Mouse (Mus musculus): ENCODE data around the gene Vti1a.

Vti1a gene

DNA sequence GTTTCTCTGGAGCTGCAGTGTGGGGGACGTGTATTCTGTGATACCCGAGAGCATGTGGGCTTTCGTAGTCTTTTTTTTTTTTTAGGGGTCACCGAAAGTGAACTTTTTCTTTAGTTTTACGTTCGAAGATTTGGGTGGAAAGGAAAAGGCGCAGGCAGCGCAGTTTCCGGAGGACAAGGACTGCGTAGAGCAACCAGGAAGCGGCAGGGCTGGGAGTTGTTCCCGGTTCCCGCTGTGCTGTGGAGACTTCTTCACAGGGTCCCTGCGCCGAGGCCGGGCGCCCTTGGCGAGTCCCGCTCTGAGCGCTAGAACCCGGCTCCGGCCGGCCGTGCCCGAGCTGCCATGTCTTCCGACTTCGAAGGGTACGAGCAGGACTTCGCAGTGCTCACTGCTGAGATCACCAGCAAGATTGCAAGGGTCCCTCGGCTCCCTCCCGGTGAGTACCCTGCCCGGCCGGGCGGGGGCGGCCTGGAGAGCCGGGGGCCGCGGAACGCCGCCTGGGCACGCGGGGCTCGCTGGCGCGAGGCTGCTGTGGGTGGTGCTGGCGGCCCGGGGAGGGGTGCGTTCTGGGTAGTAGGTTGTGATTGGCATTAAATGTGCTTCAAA lies at the start of gene Vti1a:
Gene Vti1a, plus strand, starts transcription at position 187 of the 606 bp plus-strand sequence.
- DNase-seq (ENCODE audit: low read depth) = peak; percentile 97

DNA sequence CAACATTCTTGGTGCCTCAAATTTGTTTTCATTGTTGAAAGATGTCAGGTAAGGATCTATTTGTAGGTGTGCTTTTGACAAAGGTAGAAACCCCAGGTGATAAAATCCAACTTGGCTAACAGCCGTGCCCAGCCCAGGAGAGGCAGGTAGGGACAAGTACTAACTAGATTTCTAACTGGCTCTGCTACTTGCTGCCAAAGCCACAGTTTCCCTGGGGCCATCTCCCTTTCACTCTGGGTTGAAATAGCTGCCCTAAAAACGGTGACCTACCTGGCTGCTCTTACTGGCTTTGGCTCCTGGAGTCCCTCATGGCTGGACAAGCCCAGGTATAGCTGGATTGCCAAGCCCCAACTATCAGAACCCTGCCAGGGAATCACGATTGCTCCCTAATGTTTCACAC lies 49.3 kb upstream of the Vti1a start:
- DNase-seq (ENCODE audit: low read depth) = no peak

DNA sequence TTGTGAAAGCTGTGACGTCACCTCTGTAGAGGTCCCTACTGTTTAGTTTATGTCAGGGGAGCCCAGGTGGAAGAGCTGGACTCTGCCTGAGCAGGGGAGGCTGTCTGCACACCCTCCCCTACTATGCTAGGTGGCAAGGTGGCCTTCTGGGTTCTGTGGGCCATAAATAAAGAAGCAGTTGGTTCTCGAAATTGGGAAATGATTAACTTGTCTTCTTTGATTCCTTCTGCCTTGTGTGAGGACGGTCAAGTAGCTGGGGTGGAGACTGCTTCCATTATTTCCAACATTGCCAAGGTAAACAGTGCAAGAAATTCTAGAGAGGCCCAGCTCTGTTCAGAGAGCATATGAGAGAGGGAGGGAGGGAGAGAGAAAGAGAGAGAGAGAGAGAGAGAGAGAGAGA lies 47.9 kb upstream of the Vti1a start:
- no peak for DNase-seq (ENCODE audit: low read depth)

DNA sequence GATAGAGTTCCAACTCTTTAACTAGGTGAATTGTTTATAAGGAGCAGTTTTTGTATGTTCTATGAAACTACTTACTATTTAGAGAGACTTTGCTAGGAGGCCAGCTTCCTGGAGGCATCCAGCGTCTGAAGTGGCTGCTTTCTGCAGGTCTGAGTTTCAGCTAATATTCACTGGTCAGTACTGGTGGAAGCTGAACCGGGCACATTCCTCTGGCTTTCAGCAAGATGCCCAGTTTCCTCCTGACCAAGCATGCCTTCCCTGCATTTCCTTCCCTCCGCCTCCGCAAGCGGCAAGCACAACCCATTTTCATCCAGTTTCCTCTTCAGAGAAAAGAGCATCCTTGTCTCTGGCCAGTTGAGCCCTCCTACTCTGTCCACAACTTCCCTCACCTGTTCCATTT lies 47.0 kb upstream of the Vti1a start:
- no peak for DNase-seq (ENCODE audit: low read depth)

DNA sequence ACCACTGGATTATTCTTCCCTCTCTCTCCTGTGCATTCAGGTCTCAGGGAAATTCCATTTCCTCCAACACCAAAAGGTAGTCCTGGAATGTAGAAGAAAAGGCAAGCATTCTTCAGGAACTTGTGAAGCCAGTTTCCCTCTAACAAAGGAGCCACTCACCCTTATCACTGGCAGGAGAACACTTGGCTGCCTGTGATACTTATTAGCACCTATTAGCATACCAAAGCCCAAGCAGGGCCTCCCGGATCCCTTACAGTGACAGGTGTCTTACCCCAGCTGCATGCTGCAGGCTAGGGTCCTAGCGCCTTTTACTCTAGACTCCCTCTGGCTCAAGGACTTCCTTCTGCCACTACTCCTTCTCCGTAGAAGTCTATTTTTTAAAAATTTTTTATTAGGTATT lies 44.6 kb upstream of the Vti1a start:
- DNase-seq (ENCODE audit: low read depth) = no peak

DNA sequence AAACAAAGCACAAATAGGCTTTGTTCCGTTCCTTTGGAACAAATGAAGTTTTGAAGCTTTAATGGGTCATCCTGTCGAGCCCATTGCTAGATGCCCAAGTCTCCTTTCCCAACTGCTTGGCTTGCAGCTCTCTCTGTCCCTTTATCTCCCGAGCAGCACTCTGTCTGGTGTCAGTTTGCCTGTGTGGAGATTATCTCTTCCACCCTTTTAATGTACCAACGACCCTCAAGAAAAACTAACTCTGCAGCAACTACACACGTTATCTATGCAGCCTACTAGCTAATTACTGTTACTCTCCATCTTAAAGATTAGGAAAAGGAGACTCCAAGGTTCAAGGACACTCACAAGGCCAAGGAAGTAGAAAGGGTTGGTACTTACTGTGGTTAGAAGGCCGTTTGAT lies 42.8 kb upstream of the Vti1a start:
- DNase-seq (ENCODE audit: low read depth) = no peak

DNA sequence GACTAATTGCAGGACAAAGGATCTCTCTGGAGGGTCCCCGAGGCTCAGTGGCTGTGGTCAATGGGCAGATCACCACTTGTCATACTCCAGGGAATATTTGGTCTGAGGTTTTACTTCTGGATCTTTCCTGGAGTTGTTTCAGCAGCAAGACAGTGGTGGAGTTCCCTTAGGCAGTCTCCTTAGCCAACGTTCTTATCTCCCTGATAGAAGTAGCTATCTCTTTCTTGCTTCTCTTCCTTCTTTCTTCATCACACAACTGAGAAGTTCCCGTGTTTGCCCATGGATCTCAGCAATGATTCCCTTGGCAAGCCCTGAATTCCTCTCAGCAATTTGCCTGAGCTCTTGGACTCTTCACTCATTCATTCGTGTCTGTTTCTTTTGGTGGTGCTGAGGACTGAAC lies 40.0 kb upstream of the Vti1a start:
- DNase-seq (ENCODE audit: low read depth) = no peak

DNA sequence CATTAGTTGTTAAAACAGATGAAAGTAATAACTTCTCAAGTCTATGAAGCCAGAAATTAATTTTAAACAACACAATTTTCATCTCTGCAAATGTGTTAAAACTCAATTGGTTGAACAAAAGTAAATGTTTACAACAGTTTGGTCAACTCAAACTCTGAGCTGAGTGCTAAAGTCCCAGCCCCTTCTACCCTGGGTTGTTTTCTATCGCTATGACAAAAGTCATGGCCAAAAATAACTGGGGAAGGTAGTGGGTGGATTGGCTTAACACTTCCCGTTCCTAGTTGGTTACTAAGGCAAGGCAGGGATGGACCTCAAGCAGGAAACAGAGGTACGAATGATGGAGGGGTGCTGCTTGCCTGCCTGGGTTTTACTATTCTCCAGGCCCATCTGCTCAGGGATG lies 39.3 kb upstream of the Vti1a start:
- DNase-seq (ENCODE audit: low read depth) = no peak

DNA sequence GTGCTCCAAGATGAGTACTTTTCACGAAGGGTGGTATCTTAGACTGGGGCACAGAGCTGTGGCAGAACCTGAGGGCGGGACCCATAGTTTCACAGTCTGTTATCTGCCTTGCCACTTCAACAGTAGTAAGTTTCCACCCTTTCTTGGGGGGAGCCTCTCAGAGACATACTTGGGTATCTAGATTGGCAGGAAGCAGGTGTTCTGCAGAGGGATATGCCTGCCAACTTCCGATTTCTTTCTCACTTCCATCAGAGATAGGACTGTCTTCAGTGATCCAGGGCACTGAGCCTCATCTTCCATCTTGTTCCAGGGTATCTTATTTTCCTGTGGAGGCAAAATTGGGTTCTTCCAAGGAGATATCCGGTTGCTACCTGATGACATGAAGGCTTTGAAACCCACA lies 32.0 kb upstream of the Vti1a start:
- no peak for DNase-seq (ENCODE audit: low read depth)

DNA sequence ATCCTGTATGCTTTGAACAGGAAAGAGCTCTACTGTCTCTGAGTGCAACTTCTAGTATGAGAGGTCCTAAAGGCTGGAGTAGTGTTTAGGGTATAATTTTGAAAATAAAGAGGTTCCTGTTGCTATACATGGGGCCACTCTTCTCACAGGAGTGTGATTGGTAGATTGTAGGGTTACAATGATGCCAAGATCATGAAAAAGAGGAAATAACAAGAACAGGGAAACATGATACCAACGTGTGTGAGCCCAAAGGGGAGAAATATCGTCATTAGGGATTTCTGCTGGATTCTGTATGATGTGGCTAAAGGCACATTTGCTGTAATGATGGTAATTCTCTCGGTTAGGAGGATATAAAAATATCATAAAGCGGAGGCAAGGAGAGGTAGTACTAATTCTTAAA lies 30.1 kb upstream of the Vti1a start:
- no peak for DNase-seq (ENCODE audit: low read depth)

DNA sequence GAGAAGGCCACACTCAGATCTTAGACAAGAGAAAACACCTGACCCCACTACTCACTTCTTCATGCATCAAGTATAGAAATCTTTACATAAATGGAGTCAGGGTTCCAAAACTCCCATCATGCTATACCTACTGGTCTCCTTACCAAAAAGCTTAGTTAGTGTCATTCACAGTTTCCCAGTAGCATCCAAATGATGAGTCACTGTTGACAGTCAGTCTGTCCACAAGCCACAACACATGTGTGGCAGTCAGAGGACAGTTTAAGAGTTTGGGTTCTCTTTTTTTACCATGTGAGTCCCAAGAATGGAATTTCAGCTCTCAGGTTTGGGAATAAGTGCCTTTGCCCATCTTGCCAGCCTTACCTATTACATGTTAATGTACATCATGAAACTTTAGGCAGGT lies 27.1 kb upstream of the Vti1a start:
- no peak for DNase-seq (ENCODE audit: low read depth)

DNA sequence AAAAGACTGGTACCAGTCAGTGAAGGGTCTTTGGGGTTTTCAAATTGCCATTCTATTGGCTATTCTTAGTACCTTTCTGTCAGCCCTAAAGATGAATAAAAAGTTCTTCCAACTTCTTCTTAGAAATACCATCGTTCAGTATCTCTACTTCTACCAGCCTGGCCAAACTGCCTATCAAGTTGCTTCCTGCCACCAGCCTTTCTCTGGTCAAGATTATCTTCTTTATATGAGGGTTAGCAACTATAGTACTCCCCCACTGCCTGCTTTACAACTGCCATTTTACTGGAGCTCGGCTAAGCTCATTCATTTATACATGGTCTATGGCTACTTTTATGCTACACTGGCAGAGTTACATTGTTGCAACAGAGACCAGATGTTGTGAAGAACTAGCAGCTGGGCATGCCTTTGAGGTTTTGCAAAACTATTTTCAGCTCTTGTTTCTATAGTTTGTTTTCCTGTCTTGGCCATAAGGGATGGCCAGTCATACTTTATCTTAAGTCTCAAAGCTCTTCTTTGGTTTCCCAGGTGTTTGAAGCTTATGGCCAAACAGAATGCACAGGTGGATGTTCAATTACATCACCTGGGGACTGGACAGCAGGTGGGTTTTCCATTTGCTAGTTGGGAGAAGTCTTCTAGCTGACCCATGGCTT lies 25.3 kb upstream of the Vti1a start:
- peak; percentile 31 for DNase-seq (ENCODE audit: low read depth)

DNA sequence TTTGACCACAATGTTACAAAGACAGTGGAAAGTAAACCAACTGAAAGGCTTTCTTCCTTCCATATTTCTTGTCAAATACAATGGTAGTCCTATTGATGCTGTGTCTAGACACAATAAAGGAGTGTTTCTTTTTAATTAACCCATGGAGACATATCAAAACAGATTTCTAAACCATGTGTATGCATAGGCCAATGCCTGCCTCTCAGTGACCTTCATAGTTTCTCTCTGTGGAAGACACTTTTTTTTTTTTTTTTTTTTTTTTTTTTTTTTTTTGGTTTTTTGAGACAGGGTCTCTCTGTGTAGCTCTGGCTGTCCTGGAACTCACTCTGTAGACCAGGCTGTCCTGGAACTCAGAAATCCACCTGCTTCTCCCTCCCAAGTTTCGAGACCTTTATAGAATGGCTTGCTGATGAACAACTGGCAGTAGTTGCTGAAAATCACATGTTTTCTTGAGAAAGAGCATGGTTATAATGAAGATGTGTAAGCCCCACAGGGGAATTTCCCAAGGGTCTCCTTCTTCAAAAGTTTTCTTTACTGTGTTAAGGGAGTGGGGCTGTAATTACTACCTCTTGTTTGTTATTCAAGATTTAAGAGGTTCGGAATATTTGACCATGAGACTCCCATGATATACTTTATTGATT lies 23.8 kb upstream of the Vti1a start:
- DNase-seq (ENCODE audit: low read depth) = no peak

DNA sequence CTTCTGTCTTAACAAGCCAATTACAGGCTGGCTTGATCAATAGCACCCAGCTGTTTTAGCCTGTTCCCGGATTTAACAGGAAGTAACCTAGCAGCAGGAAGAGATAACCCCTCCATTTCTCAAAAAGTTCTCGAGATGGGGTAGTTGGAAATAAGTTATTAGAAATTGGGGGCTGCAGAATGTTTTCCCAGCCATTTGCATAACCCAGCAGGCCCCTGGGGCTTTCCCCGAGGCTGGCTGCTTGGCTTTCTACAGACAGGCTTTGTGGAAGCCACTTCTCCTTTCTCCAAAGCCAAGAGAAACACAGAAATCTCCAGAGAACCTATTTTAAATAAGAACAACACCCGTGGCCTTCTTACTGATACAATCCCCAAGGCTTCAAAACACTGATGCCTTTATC lies 22.9 kb upstream of the Vti1a start:
- no peak for DNase-seq (ENCODE audit: low read depth)

DNA sequence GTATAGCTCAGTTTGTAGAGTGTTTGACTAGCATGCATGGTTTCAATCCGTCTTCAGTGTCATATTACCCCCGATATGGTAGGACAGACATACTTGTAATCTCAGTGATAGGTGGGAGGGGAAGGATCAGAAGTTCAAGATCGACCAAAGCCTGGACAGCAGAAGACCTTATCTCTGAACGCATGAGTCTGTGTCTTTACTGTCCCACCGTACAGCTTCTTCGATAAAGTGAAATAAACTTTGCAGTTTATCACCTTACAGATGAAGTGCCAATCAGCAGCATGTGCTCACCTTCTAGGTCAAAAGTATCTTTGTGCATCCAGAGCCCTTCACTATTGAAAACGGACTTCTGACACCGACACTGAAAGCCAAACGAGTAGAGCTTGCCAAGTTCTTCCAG lies 21.0 kb upstream of the Vti1a start:
- no peak for DNase-seq (ENCODE audit: low read depth)

DNA sequence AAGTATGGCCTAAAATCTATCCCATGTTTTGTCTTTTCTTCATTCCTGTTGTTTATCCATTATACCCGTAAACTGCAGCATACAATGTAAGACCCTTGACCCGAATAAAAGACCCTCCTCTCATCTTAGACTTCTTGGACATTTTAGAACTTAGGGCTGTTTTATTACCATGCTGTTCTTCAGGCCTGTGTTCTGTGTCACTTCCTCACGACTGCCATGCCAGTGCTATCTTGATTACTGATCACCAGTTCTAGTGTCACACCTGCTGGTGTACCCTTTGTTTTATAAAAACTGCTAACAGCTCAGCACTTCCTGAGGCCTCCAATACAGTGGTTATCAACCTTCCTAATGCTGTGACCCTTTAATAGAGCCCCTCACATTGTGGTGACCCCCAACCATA lies 20.5 kb upstream of the Vti1a start:
- DNase-seq (ENCODE audit: low read depth) = no peak

DNA sequence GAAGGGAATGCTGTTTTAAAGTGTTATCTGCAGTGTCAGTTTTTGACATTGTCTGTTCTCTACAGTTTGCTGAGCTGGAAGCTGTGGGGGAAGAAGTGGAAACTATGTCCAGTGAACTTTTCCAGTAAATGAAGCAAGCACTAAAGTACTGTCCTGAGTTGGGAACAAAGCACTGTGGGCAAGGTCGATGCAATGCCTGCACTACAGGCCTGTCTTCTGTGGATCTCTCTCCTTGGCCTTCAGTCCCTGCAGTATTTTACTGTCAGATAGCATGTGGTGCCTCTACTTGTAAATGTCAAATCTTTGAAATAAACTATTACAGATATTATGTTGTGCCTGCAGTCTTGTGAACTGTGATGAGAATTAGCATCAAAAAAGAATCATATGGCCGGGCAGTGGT lies 19.8 kb upstream of the Vti1a start:
- DNase-seq (ENCODE audit: low read depth) = no peak

DNA sequence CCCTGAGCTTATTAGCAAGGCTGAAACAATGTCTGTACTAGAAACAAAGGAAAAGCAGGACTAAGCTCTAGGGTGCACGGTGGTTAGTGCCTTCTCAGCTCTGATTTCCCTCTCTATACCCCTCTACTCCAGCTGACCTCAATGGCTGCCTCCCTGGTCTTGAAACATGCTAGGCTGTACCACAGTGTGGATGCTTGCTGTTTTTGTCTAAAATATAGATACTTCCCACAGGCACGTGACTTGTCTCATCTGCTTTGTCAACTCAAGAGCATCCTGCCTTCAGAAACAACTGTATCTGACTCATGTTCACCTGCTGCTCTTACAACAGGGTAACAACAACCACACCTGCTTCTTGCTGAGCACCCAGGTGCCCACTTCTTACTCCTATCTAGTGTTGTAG lies 18.6 kb upstream of the Vti1a start:
- no peak for DNase-seq (ENCODE audit: low read depth)

DNA sequence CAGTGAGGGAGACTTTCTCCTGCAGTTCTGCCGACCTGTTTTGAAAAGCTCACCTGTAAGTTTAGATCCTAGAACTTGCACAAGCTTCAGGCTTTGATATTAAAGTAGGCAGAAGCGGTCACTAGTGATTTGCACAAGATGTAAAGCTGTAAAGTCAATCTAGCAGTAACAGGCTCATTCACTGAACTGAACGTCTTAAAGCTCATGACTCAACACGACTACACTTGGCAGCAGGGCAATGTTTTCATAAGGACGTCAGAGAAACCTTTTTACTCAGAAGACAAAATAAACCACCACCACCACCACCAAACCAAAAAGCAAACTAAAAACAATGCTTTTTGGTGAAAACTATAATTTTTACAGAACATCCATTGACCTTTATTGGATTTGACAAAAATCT lies 18.1 kb upstream of the Vti1a start:
- DNase-seq (ENCODE audit: low read depth) = peak; percentile 85

DNA sequence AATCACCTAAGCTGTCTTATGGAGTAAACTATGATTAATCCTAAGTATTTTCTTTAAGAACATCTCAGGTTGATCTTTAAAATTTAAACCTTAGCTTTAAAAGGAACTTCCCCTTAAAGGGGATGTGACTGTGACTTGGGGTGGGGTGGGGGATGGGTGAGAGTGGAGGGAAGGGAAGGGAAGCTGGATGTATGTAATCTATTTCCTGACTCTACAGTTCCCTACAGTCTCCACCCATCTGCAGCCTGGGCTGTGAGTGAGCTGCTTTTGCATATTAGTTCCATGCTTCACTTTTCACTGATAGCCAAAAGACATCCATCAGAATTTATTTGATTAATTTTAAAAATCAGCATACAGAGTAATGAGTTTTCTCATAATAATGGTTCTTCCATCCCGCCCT lies 16.7 kb upstream of the Vti1a start:
- DNase-seq (ENCODE audit: low read depth) = no peak

DNA sequence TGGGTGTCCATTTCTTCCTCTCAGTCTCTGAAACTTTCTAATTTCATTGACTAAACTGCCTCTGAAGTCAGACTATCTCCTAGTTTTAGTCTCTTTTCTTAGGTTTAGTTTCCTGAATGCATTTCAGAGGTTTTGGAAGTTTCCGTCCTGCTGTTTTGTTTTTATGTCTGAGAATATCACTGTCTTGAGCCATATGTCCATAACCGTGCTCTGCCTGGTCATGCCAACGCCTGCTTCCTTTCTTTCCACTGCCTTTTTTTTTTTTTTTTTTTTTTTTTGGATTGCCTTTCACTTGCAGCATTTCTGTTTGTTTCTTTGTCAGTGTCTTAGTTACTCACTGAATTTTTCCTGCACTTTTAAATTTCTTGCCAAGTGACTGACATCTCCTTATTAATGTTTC lies 15.6 kb upstream of the Vti1a start:
- DNase-seq (ENCODE audit: low read depth) = no peak

DNA sequence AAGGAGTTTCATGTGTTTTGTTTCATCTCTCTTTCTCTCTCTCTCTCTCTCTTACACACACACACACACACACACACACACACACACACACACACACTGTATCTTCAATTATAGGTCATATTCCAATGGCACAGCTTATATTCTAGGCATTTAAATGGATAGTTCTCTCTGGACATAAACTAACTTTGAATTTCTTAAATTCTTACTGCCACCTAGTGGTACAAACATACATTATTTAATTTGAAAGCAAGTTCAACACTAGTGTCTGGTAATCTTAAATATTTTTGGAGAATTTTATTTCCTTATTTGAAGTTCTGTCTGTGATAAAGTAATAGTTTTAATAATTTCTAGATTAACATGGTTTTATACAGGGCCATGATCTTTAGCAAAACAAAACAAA lies 11.1 kb upstream of the Vti1a start:
- DNase-seq (ENCODE audit: low read depth) = peak; percentile 62

DNA sequence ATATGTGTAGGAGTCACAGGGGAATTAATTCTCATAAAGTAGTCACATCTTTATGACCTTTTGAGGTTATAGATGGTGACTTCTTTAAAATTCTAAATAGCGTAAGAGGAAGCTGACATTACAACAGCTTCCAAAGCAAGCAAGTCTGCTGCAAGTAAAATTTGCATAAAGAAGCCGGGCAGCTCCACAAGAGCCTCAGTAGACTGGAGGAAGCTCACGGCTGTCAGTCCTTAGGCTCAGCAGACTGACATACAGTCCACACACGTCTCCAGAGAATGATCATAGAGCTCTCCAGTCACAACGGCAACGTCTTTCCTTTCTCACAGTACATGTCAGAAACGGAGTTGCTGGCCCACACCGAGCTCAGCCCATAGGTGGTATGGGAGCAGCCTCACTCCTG lies 4.2 kb upstream of the Vti1a start:
- no peak for DNase-seq (ENCODE audit: low read depth)

DNA sequence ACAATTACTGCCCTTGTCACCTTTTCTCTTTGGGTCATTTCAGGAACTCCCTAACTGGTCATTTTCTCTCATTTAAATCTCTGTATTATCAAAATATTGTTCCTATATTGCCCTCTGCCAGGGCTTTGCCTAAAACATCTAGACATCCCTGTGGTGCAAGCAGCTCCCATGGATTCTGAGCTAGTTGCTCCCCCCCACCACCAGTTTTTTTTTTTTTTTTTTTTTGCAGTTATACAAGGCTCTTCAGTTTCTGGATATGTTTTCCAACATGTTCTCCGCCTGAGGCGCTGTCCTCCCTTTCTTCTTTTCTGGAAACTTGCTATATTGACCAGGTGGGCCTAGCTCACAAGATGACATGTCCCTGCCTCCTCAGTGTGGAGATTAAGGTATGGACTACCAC lies 2.4 kb upstream of the Vti1a start:
- DNase-seq (ENCODE audit: low read depth) = no peak
